9 mouse cellular contexts compared by ENCODE assay signal in genomic region chr16:37808866-37809622, GRCm38 (mm10). TPM values are rescaled to one million over a fixed set of nuclear protein-coding genes. Genes with fewer than 3 reads are reported as not detected.
A peak's percentile ranks its signal among the peaks of the same experiment; 100 is the strongest.
DNase-seq lines count a peak whose midpoint lies in the region; ATAC-seq lines count a peak whose summit lies in the region.
"Had no signal": no experiment of that assay in that cellular context is flagged by ENCODE, and none has a peak within 500 bp of the region (broad histone marks: within the 10 kb centered on the region; RNA-seq: fewer than 3 reads in every experiment).

No protein-coding gene starts in this region.

- ATAC-seq in embryonic facial prominence, embryonic 14.5 days (ENCODE audit: low read depth) = peak; percentile 32; the same call in 1 of the 2 replicates
- ATAC-seq in hindbrain, embryonic 12.5 days (ENCODE audit: low FRiP score) = no peak

- peaks cover 59% of the 10 kb centered on the region for H3K4me1 ChIP-seq in embryonic facial prominence, embryonic 14.5 days (ENCODE audit: control insufficient read depth, insufficient read depth, low read length)
- H3K4me1 ChIP-seq in hindbrain, embryonic 12.5 days = peaks cover 28% of the 10 kb centered on the region

- peak; percentile 65 for DNase-seq in Muller cell, postnatal 12 days (ENCODE audit: inconsistent ontology term)
- DNase-seq in embryonic facial prominence, embryonic 14.5 days (ENCODE audit: low spot score) = peak; percentile 89
- DNase-seq in lung, postnatal 10 days = peak; percentile 71
- DNase-seq in B cell, adult 2 months = no peak
- DNase-seq in left cerebral cortex, adult 11 months (ENCODE audit: low spot score) = no peak
- DNase-seq in right cerebral cortex, postnatal 4 days = no peak
- DNase-seq in gastrocnemius, adult 8-10 months (ENCODE audit: low spot score in 2 of 2) = no peak

- 29% methylated on average over 10 of the region's 10 CpGs for WGBS in embryonic facial prominence, embryonic 14.5 days
- WGBS in hindbrain, embryonic 12.5 days = 32% methylated on average over 10 of the region's 10 CpGs

- H3K27ac ChIP-seq in embryonic facial prominence, embryonic 14.5 days (replicated peaks; ENCODE audit: low read depth, low read length) = peak overlapping the region; percentile 83
- peak overlapping the region; percentile 19; the same call in 1 of the 2 replicates for H3K27ac ChIP-seq in hindbrain, embryonic 12.5 days

- peak overlapping the region; percentile 27 for H3K4me2 ChIP-seq in embryonic facial prominence, embryonic 14.5 days (ENCODE audit: low read depth, low read length)
- H3K4me2 ChIP-seq in hindbrain, embryonic 12.5 days (replicated peaks) = no peak overlapping the region

- H3K9ac ChIP-seq in embryonic facial prominence, embryonic 14.5 days (ENCODE audit: low read depth, low read length) = no peak overlapping the region
- no peak overlapping the region for H3K9ac ChIP-seq in hindbrain, embryonic 12.5 days

- no peaks in the 10 kb centered on the region for H3K27me3 ChIP-seq in embryonic facial prominence, embryonic 14.5 days (replicated peaks; ENCODE audit: control insufficient read depth, insufficient read depth, low read length)
- H3K27me3 ChIP-seq in hindbrain, embryonic 12.5 days = no peaks in the 10 kb centered on the region

- no peak overlapping the region for H3K4me3 ChIP-seq in embryonic facial prominence, embryonic 14.5 days (ENCODE audit: low read depth, low read length)
- H3K4me3 ChIP-seq in hindbrain, embryonic 12.5 days = no peak overlapping the region

- H3K9me3 ChIP-seq in embryonic facial prominence, embryonic 14.5 days (ENCODE audit: control insufficient read depth, low read length) = no peaks in the 10 kb centered on the region
- peaks cover 7% of the 10 kb centered on the region for H3K9me3 ChIP-seq in hindbrain, embryonic 12.5 days (replicated peaks)

- H3K36me3 ChIP-seq in embryonic facial prominence, embryonic 14.5 days (ENCODE audit: control insufficient read depth, insufficient read depth, low read length) = peaks cover 32% of the 10 kb centered on the region
- H3K36me3 ChIP-seq in hindbrain, embryonic 12.5 days = peaks cover 20% of the 10 kb centered on the region

RNA-seq across cellular contexts. Expression of gene Fstl1, which starts 32.4 kb away (rescaled TPM):
- 833 and 870 TPM in 2 replicates for polyA plus RNA-seq in embryonic facial prominence, embryonic 14.5 days (2014; fragmentation: Nextera tagmentation; extraction: Ambion mirVana)
- polyA plus RNA-seq in hindbrain, embryonic 12.5 days (2016; fragmentation: Nextera tagmentation; extraction: Ambion mirVana) = 328 and 345 TPM in 2 replicates
- total RNA-seq in gastrocnemius, adult 8-10 months (2022) = 10 to 100 TPM; 19.3 to 28.8 (median 21.9) TPM

RNA-seq across cellular contexts. Expression of gene Gm36028, which starts 51.9 kb away (rescaled TPM):
- polyA plus RNA-seq in embryonic facial prominence, embryonic 14.5 days (2014; fragmentation: Nextera tagmentation; extraction: Ambion mirVana) = not detected in 2 replicates
- 0.26 TPM in 1 of 2 replicates, not detected in the other for polyA plus RNA-seq in hindbrain, embryonic 12.5 days (2016; fragmentation: Nextera tagmentation; extraction: Ambion mirVana)
- total RNA-seq in gastrocnemius, adult 8-10 months (2022) = not detected
- total RNA-seq: layer of hippocampus, postnatal 10 days had no signal

RNA-seq across cellular contexts. Expression of gene Lrrc58, which starts 59.1 kb away (rescaled TPM):
- 52.4 and 53.8 TPM in 2 replicates for polyA plus RNA-seq in embryonic facial prominence, embryonic 14.5 days (2014; fragmentation: Nextera tagmentation; extraction: Ambion mirVana)
- polyA plus RNA-seq in hindbrain, embryonic 12.5 days (2016; fragmentation: Nextera tagmentation; extraction: Ambion mirVana) = 65.8 and 72.1 TPM in 2 replicates
- total RNA-seq in gastrocnemius, adult 8-10 months (2022) = 10 to 100 TPM; 36.4 to 48.4 (median 46.0) TPM

Comparison
In these comparisons a context has a peak if more than half of its experiments do, and no peak if none do; other contexts are left out.
1. DNase-seq: peak in Muller cell, postnatal 12 days (single experiment), embryonic facial prominence, embryonic 14.5 days (single experiment) and lung, postnatal 10 days (single experiment); none in B cell, adult 2 months (0 of 2), left cerebral cortex, adult 11 months (single experiment), right cerebral cortex, postnatal 4 days (single experiment) and gastrocnemius, adult 8-10 months (0 of 2).